Mouse (Mus musculus) olfactory bulb, adult 2 months (tissue): ENCODE measurements around the gene Zfhx3.

Source experiments
- CTCF ChIP-seq: fragments of 200-500 bp; IDR thresholded peaks from 2 replicates; pipeline ENCODE4 v1.5.1; 2012; ENCODE audit warnings: low read depth, mild to moderate bottlenecking, low read length, moderate library complexity; ENCODE audit not compliant: insufficient read depth
- POLR2A ChIP-seq: fragments of 200-500 bp; IDR thresholded peaks from 2 replicates; pipeline ENCODE4 v1.6.1; 2012; ENCODE audit warnings: mild to moderate bottlenecking, low read depth, low read length, moderate library complexity; ENCODE audit not compliant: insufficient read depth

- TF ChIP-seq CTCF (peak; percentile 21; the same call in 1 of the 2 replicates), POLR2A (no peak)
Observed at GRCm38 (mm10) chr8:108101131-108101530, 158.7 kb downstream of the Zfhx3 start.
